Mouse (Mus musculus) megakaryocyte, embryonic 14.5 days (primary cell): ENCODE results near the gene C2cd2. TPM values are rescaled to one million over a fixed set of nuclear protein-coding genes. Genes with fewer than 3 reads are reported as not detected.

Experiments used
- H3K27me3 ChIP-seq: replicated peaks from 2 replicates; pipeline ENCODE3; 2012; ENCODE audit warnings: inconsistent platforms
- H3K36me3 ChIP-seq: replicated peaks from 2 replicates; pipeline ENCODE3; 2012; ENCODE audit warnings: low read length, inconsistent platforms, mixed read lengths
- H3K4me1 ChIP-seq: 2 replicates; pipeline ENCODE4 v1.6.1; 2012; ENCODE audit warnings: inconsistent platforms
- H3K4me3 ChIP-seq: replicated peaks from 2 replicates; pipeline ENCODE3; 2012; ENCODE audit warnings: moderate library complexity, mild to moderate bottlenecking, inconsistent platforms
- H3K9me3 ChIP-seq: 2 replicates; pipeline ENCODE4 v1.6.1; 2012; ENCODE audit warnings: inconsistent platforms
- FLI1 ChIP-seq: IDR thresholded peaks from 2 replicates; pipeline ENCODE4 v1.6.1; 2012; ENCODE audit warnings: low read length, inconsistent platforms, mixed read lengths
- GATA1 ChIP-seq: IDR thresholded peaks from 3 replicates; pipeline ENCODE4 v1.6.1; 2012; ENCODE audit warnings: mixed read lengths, low read length, inconsistent platforms, borderline replicate concordance
- polyA plus RNA-seq: library from polyadenylated mRNA; stranded (reverse); fragments of >175 nt; gene quantifications from 2 replicates; pipeline ENCODE4 v1.2.3, GENCODE M21; 2012; ENCODE audit warnings: low replicate concordance; ENCODE audit not compliant: insufficient read depth

C2cd2 gene
- polyA plus RNA-seq, 1 experiment = 11.5 TPM

GRCm38 (mm10) chr16:97963956-97964540, 1.6 kb upstream of the C2cd2 start:
- Histone ChIP-seq H3K9me3 (no peaks in the 10 kb centered on the region), H3K27me3 (no peaks in the 10 kb centered on the region), H3K4me3 (no peak overlapping the region), H3K36me3 (peaks cover 3% of the 10 kb centered on the region), H3K4me1 (peaks cover 39% of the 10 kb centered on the region)
- no peak for TF ChIP-seq GATA1
- no peak for TF ChIP-seq FLI1

GRCm38 (mm10) chr16:97961381-97962150, 832 bp downstream of the C2cd2 start:
- Histone ChIP-seq H3K4me1 (peaks cover 62% of the 10 kb centered on the region), H3K36me3 (peaks cover 11% of the 10 kb centered on the region), H3K27me3 (no peaks in the 10 kb centered on the region), H3K4me3 (peak overlapping the region; percentile 99), H3K9me3 (no peaks in the 10 kb centered on the region)
- TF ChIP-seq FLI1 (no peak), GATA1 (no peak)

- Histone ChIP-seq H3K4me1 (peaks cover 69% of the 10 kb centered on the region), H3K4me3 (no peak overlapping the region), H3K36me3 (peaks cover 23% of the 10 kb centered on the region), H3K9me3 (no peaks in the 10 kb centered on the region), H3K27me3 (no peaks in the 10 kb centered on the region)
- TF ChIP-seq GATA1 = no peak
- TF ChIP-seq FLI1 = no peak
Measured at GRCm38 (mm10) chr16:97960348-97960747, 2.0 kb downstream of the C2cd2 start.

- peaks cover 38% of the 10 kb centered on the region for H3K36me3 ChIP-seq
- TF ChIP-seq FLI1 (no peak), GATA1 (no peak)
- no peak overlapping the region for H3K4me3 ChIP-seq
- peaks cover 79% of the 10 kb centered on the region for H3K4me1 ChIP-seq
- no peaks in the 10 kb centered on the region for H3K27me3 ChIP-seq
- no peaks in the 10 kb centered on the region for H3K9me3 ChIP-seq
Measured at GRCm38 (mm10) chr16:97958401-97958973, 3.9 kb downstream of the C2cd2 start.

- Histone ChIP-seq H3K27me3 (no peaks in the 10 kb centered on the region), H3K4me3 (peak overlapping the region; percentile 59), H3K9me3 (no peaks in the 10 kb centered on the region), H3K36me3 (peaks cover 47% of the 10 kb centered on the region), H3K4me1 (peaks cover 81% of the 10 kb centered on the region)
- TF ChIP-seq FLI1 (no peak), GATA1 (no peak)
Measured at GRCm38 (mm10) chr16:97957626-97958025, 4.8 kb downstream of the C2cd2 start.

GRCm38 (mm10) chr16:97956011-97956410, 6.4 kb downstream of the C2cd2 start:
- H3K4me3 ChIP-seq = no peak overlapping the region
- TF ChIP-seq FLI1 (no peak), GATA1 (no peak)
- peaks cover 63% of the 10 kb centered on the region for H3K36me3 ChIP-seq
- no peaks in the 10 kb centered on the region for H3K27me3 ChIP-seq
- H3K4me1 ChIP-seq = peaks cover 77% of the 10 kb centered on the region
- H3K9me3 ChIP-seq = no peaks in the 10 kb centered on the region

- Histone ChIP-seq H3K4me3 (no peak overlapping the region), H3K4me1 (peaks cover 58% of the 10 kb centered on the region), H3K27me3 (no peaks in the 10 kb centered on the region), H3K36me3 (peaks cover 78% of the 10 kb centered on the region), H3K9me3 (no peaks in the 10 kb centered on the region)
- TF ChIP-seq GATA1 (no peak), FLI1 (no peak)
Measured at GRCm38 (mm10) chr16:97953300-97953699, 9.1 kb downstream of the C2cd2 start.

DNA sequence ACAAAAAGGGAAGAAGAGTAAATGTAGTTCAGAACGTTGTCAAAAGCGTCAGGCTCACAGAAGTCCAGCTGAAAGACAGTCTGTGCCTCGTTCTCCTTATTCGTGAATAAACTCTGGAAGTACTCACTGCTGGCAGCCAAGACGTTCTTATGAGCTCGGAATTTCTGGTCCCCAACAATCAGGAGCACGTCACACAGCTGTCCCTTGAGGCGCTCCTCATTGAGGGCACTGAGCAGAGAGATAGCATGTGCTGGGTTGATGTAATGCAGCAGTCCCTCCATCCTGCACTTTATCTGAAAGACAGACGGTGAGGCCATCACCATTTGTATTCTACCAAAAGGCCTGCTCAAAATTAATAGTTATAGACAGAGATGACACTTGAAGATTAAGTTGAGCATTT, 9.6 kb downstream of the C2cd2 start:
- H3K27me3 ChIP-seq = no peaks in the 10 kb centered on the region
- peaks cover 78% of the 10 kb centered on the region for H3K36me3 ChIP-seq

GRCm38 (mm10) chr16:97952371-97952770, 10.0 kb downstream of the C2cd2 start:
- H3K27me3 ChIP-seq = no peaks in the 10 kb centered on the region
- H3K4me1 ChIP-seq = peaks cover 52% of the 10 kb centered on the region
- no peaks in the 10 kb centered on the region for H3K9me3 ChIP-seq
- H3K4me3 ChIP-seq = no peak overlapping the region
- no peak for TF ChIP-seq FLI1
- no peak for TF ChIP-seq GATA1
- peaks cover 75% of the 10 kb centered on the region for H3K36me3 ChIP-seq

More for the DNA sequence above, 9.6 kb downstream of the C2cd2 start:
- no peak for TF ChIP-seq FLI1
- no peak for TF ChIP-seq GATA1
- H3K4me3 ChIP-seq = no peak overlapping the region
- H3K9me3 ChIP-seq = no peaks in the 10 kb centered on the region
- peaks cover 56% of the 10 kb centered on the region for H3K4me1 ChIP-seq

DNA sequence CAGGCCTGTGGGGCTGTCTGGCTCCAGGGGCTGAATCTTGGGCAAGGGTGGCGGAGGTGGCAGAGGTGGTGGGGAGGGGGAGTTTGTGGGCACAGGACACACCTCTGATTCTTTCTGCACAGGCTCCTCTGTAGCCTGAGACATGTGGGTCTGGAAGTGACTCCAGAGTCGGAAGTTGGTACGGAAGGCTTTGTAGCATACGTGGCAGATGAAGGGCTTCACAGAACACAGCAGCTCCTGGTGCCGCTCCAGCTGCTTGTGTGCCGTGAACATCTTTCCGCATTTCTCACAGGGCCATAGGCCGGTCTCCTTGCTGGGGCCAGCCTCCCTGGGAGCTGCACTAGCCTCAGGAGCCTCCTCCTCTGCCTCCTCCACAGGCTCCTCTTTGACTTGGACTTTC, 12.3 kb downstream of the C2cd2 start:
- Histone ChIP-seq H3K4me1 (peaks cover 44% of the 10 kb centered on the region), H3K9me3 (no peaks in the 10 kb centered on the region), H3K36me3 (peaks cover 64% of the 10 kb centered on the region), H3K27me3 (no peaks in the 10 kb centered on the region), H3K4me3 (no peak overlapping the region)
- no peak for TF ChIP-seq GATA1
- TF ChIP-seq FLI1 = no peak
